In genomic region chr14:104901072-104901471, GRCm38 (mm10) we compare ENCODE assay signal across 19 mouse cellular contexts.
DNase-seq lines count a peak whose midpoint lies in the region; ATAC-seq and TF ChIP-seq lines count a peak whose summit lies in the region.
"Had no signal": no experiment of that assay in that cellular context is flagged by ENCODE, and none has a peak within 500 bp of the region (broad histone marks: within the 10 kb centered on the region; RNA-seq: fewer than 3 reads in every experiment).

No protein-coding gene starts in this region.

- no peaks in the 10 kb centered on the region for H3K27me3 ChIP-seq in heart, embryonic 14.5 days (ENCODE audit: control insufficient read depth, insufficient read depth, low read length)
- no peaks in the 10 kb centered on the region for H3K27me3 ChIP-seq in heart, adult 2 months (ENCODE audit: control insufficient read depth, insufficient read depth, low read length)
- H3K27me3 ChIP-seq in liver, postnatal 0 days (ENCODE audit: insufficient read depth, low read length) = no peaks in the 10 kb centered on the region
- H3K27me3 ChIP-seq: hindbrain, embryonic 12.5 days; kidney, embryonic 15.5 days; limb, embryonic 13.5 days had no signal

- intact Hi-C loops in heart, adult 2 months (cut with DNase I) = no loop called here

- ATAC-seq in heart, embryonic 14.5 days (ENCODE audit: insufficient number of reproducible peaks, insufficient read depth, low FRiP score, low read depth) = no peak
- ATAC-seq in granulocyte monocyte progenitor cell, adult 5-6 weeks (replicated peaks; ENCODE audit: poor library complexity, severe bottlenecking) = peak; percentile 86
- ATAC-seq in liver, postnatal 0 days = no peak
- ATAC-seq: forebrain, embryonic 16.5 days had no signal

- TF ChIP-seq CTCF in heart, adult 2 months (IDR thresholded peaks at IDR 0.05) = no peak
- no peak for TF ChIP-seq CTCF in liver, postnatal 0 days (IDR thresholded peaks at IDR 0.05; ENCODE audit: low read depth)

- H3K4me1 ChIP-seq in heart, embryonic 14.5 days (ENCODE audit: control insufficient read depth in 2 of 2, insufficient read depth in 2 of 2, low read length in 2 of 2) = no peaks in the 10 kb centered on the region
- no peaks in the 10 kb centered on the region for H3K4me1 ChIP-seq in heart, adult 2 months (ENCODE audit: control insufficient read depth, insufficient read depth, low read length)
- H3K4me1 ChIP-seq in liver, postnatal 0 days (ENCODE audit: insufficient read depth) = no peaks in the 10 kb centered on the region
- H3K4me1 ChIP-seq: heart, embryonic 10.5 days; hindbrain, embryonic 12.5 days; kidney, embryonic 15.5 days; limb, embryonic 13.5 days had no signal

- TF ChIP-seq EP300 in heart, adult 2 months (IDR thresholded peaks at IDR 0.05; ENCODE audit: insufficient read depth, low read depth, low read length) = no peak
- no peak for TF ChIP-seq EP300 in liver, postnatal 0 days (IDR thresholded peaks at IDR 0.05; ENCODE audit: low read depth)

- peak overlapping the region; percentile 8; the same call in 1 of the 2 replicates for H3K4me2 ChIP-seq in heart, embryonic 14.5 days (ENCODE audit: low read length)
- H3K4me2 ChIP-seq in liver, postnatal 0 days (ENCODE audit: low read depth, low read length) = 0 out of 2 replicates have a peak overlapping the region, but pooled peaks have one; percentile 13
- H3K4me2 ChIP-seq: hindbrain, embryonic 12.5 days; kidney, embryonic 15.5 days; limb, embryonic 13.5 days had no signal

- DNase-seq in heart, adult 2 months = no peak
- DNase-seq in 416B (ENCODE audit: low read depth) = peak; percentile 80
- no peak for DNase-seq in liver, postnatal 0 days
- no peak for DNase-seq in thymus, postnatal 25 days
- no peak for DNase-seq in spleen, adult 12 weeks (ENCODE audit: low spot score)
- DNase-seq: adrenal gland, adult 2 months; cerebellum, adult 8-10 months; right cerebral cortex, postnatal 4 days; thymus, postnatal 4 days had no signal

- TF ChIP-seq POLR2A in heart, adult 2 months (IDR thresholded peaks at IDR 0.05; ENCODE audit: insufficient read depth, low read depth, low read length) = no peak

- H3K9me3 ChIP-seq in heart, embryonic 14.5 days (ENCODE audit: control insufficient read depth, low read length) = no peaks in the 10 kb centered on the region
- 0 out of 2 replicates have a peak, but pooled peaks cover 2% of the 10 kb centered on the region for H3K9me3 ChIP-seq in liver, postnatal 0 days (ENCODE audit: low read length)
- H3K9me3 ChIP-seq: heart, embryonic 10.5 days; hindbrain, embryonic 12.5 days; limb, embryonic 13.5 days had no signal

- no peak overlapping the region for H3K9ac ChIP-seq in heart, embryonic 14.5 days (ENCODE audit: low read length)
- no peak overlapping the region for H3K9ac ChIP-seq in heart, adult 2 months (ENCODE audit: low read depth, low read length)
- no peak overlapping the region for H3K9ac ChIP-seq in liver, postnatal 0 days (replicated peaks)
- H3K9ac ChIP-seq: hindbrain, embryonic 12.5 days; kidney, embryonic 15.5 days; limb, embryonic 13.5 days had no signal

- no peak overlapping the region for H3K27ac ChIP-seq in heart, embryonic 14.5 days (replicated peaks in 1 of 2; ENCODE audit: control insufficient read depth in 1 of 2, insufficient read depth in 1 of 2, low read depth in 2 of 2, low read length in 2 of 2)
- H3K27ac ChIP-seq in heart, adult 2 months = no peak overlapping the region
- H3K27ac ChIP-seq in liver, postnatal 0 days (ENCODE audit: low read depth) = no peak overlapping the region
- H3K27ac ChIP-seq: heart, embryonic 10.5 days; hindbrain, embryonic 12.5 days; kidney, embryonic 15.5 days; layer of hippocampus, adult 2 months; left cerebral cortex, adult 2 months; limb, embryonic 13.5 days had no signal

- 48% methylated on average over 11 of the region's 11 CpGs for WGBS in heart, embryonic 14.5 days
- 43% methylated on average over 11 of the region's 11 CpGs for WGBS in heart, adult 2 months
- 31% methylated on average over 11 of the region's 11 CpGs for WGBS in liver, postnatal 0 days (ENCODE audit: insufficient replicate concordance)

- no peak overlapping the region for H3K4me3 ChIP-seq in heart, embryonic 14.5 days (ENCODE audit: control insufficient read depth in 1 of 2, insufficient read depth in 1 of 2, low read depth in 1 of 2, low read length in 2 of 2)
- no peak overlapping the region for H3K4me3 ChIP-seq in heart, adult 2 months
- no peak overlapping the region for H3K4me3 ChIP-seq in liver, postnatal 0 days (ENCODE audit: low read depth, low read length)
- H3K4me3 ChIP-seq: heart, embryonic 10.5 days; hindbrain, embryonic 12.5 days; kidney, embryonic 15.5 days; layer of hippocampus, adult 2 months; left cerebral cortex, adult 2 months; limb, embryonic 13.5 days had no signal

- H3K79me2 ChIP-seq in heart, adult 2 months (replicated peaks; ENCODE audit: control insufficient read depth, insufficient read depth, low read length) = no peaks in the 10 kb centered on the region

- no peaks in the 10 kb centered on the region for H3K36me3 ChIP-seq in heart, embryonic 14.5 days (ENCODE audit: control insufficient read depth, insufficient read depth, low read length)
- no peaks in the 10 kb centered on the region for H3K36me3 ChIP-seq in heart, adult 2 months (ENCODE audit: control insufficient read depth, insufficient read depth, low read length)
- no peaks in the 10 kb centered on the region for H3K36me3 ChIP-seq in liver, postnatal 0 days (replicated peaks; ENCODE audit: insufficient read depth, low read length)
- H3K36me3 ChIP-seq: G1E; heart, embryonic 10.5 days; hindbrain, embryonic 12.5 days; kidney, embryonic 15.5 days; limb, embryonic 13.5 days had no signal
